Mouse (Mus musculus) skeletal muscle tissue, postnatal 0 days (tissue): ENCODE measurements around the gene Ccdc9. TPM values are rescaled to one million over a fixed set of nuclear protein-coding genes. Genes with fewer than 3 reads are reported as not detected.

Source experiments
- polyA plus RNA-seq: library from polyadenylated mRNA; unstranded; fragments of >200 nt; fragmentation: Nextera tagmentation; extraction: Ambion mirVana; gene quantifications from 2 replicates; pipeline ENCODE4 v1.2.1, GENCODE M21; 2015

Ccdc9 gene
- 7.5 and 10.2 TPM in 2 replicates for polyA plus RNA-seq

DNA sequence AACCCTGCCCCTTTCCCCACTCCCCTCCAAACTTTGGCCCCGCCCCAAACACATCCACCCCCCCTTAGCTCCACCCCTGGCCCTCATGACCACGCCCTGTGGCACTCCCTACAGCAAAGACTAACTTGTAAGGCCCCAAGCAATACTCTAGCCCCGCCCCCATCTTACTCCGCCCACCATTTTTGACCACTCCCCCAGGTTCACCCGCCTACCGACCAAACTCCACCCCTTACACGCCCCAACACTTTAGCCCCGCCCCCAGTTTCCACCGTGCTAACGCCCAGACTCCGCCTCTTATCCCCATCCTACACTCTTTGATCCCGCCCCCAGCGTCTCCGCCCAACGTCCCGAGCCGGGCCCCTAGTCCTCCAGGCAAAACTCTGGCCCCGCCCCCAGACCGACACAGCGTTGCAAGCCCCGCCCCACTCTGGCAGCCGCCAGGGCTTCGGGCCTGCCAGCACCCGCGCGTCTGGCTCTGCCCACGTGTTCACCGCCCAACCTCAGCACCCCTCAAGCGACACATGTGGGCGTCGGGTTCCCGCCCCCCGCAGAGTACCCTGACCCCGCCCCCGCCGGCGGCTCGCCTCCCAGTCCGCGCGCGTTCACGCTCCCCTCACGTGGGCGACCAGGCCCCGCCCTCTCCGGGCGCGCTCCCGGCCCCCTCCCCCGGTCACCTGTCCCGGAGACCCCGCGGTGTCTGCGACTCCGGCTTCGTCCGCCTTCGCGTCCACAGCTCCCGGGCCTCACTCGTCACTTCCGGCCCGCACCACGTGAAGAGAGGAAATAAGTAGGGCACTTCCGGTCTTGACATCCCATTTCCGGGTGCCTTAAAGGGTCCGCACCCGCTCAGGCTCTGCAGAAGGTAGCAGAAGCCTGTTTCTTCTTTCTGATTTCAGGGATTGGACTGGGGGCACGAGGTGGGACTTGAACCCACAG, at the start of gene Ccdc9:
Ccdc9 (minus strand) TSS at position 770 of the 936 bp plus-strand sequence.

GRCm38 (mm10) chr7:16308093-16308492, 21.5 kb upstream of the Ccdc9 start, which contains the start of gene Bbc3:
TSS of gene Bbc3 (plus strand) at chr7:16308393.

DNA sequence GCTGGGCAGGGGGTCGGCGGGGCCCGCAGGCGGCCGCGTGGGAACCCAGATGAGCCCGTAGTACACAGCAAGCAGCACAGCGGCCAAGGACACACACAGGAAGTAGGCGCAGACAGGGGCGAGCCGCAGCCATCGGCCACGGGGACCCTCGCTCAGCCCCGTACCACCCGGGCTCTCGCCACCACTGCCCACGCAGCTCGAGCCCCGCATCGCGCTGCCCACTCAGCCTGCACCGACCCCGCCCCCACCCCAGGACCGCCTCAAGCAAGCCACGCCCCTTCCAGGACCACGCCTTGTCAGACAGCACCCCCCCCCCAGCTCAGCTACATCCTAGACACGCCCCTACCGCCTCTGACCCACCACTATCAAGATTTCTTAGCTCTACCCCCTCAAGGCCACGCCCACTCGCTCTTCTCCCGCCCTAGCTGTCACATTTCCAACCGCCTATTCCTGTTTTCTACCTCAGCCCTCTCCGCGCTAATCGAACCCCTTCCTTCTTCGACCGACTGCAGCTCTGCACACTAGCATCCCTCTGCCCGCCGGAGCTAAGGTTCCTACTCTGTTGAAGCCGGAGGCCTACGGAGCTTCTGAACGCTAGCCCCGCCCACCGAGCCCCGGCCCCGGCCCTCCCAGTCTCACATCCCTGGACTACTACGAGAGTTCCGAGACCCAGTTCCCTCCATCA, 13.4 kb downstream of the Ccdc9 start, which contains the start of gene Inafm1:
Inafm1 (minus strand) TSS at position 537 of the 685 bp plus-strand sequence.

DNA sequence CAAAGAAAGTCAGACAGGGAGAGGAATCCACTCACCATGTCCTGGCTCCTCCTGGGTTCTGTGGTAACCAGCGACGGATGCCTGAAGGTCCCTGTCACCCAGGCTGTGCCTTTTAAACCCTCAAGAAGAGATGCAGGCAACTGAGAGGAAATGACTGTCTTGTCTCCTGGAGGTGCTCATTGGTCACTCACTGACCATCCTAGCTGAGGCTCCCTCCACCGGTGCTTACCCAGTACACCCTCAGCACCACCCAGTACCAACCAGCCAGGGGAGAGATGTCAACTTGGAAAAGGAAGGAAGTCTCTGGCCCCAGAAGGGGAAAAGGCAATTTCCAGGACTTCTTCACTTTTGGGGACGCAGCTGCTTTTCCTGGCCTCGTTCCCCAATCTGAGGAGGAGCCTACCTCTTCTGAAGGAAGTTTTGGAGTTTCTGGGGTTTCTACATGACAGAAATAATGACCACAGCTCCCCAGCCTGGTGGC, 27.4 kb downstream of the Ccdc9 start, which contains the start of gene C5ar1:
C5ar1 (minus strand) TSS at position 431 of the 481 bp plus-strand sequence.

DNA sequence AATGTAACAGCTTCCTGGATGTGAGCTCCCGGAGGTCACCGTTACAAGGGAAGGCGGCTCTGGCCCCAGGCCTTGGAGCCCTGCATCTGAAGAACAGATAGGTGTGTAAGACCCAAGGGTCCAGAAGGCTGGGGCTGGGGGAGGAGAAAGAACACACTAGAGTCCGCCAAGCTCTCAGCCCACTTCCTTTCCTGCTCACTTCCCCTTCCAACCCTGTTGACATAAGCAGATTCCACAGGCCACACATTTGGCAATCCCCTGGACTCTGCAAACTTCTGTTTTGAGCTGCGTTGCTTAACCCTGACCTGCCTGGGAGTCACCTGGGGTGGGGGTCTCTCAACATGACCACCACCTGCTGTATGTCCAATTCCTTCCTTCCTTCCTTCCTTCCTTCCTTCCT, 42.5 kb downstream of the Ccdc9 start, which contains the start of gene C5ar2:
C5ar2 (minus strand) TSS at position 88 of the 400 bp plus-strand sequence.

Other genes starting within 250 kb of the Ccdc9 start
- gene Bicra, start 238.9 kb downstream of the Ccdc9 start, polyA plus RNA-seq = 3.2 TPM in 2 replicates
- gene Zfp541, start 225.0 kb downstream of the Ccdc9 start, polyA plus RNA-seq = not detected in 2 replicates
- 183 and 189 TPM in 2 replicates for gene Napa, start 188.3 kb downstream of the Ccdc9 start, polyA plus RNA-seq
- gene Kptn, start 166.9 kb downstream of the Ccdc9 start, polyA plus RNA-seq = 12.5 and 12.6 TPM in 2 replicates
- 0.04 and 0.06 TPM in 2 replicates for gene Slc8a2, start 157.0 kb downstream of the Ccdc9 start, polyA plus RNA-seq
- 8.5 and 11.3 TPM in 2 replicates for gene Meis3, start 111.7 kb downstream of the Ccdc9 start, polyA plus RNA-seq
- 5.0 and 5.1 TPM in 2 replicates for gene Dhx34, start 64.8 kb downstream of the Ccdc9 start, polyA plus RNA-seq
- 0.13 and 0.17 TPM in 2 replicates for gene C5ar2, start 42.6 kb downstream of the Ccdc9 start, polyA plus RNA-seq
- 4.4 and 6.7 TPM in 2 replicates for gene C5ar1, start 27.3 kb downstream of the Ccdc9 start, polyA plus RNA-seq
- 8.9 and 11.3 TPM in 2 replicates for gene Inafm1, start 13.2 kb downstream of the Ccdc9 start, polyA plus RNA-seq
- 4.0 and 8.4 TPM in 2 replicates for gene Bbc3, start 21.6 kb upstream of the Ccdc9 start, polyA plus RNA-seq
- 73.8 and 87.4 TPM in 2 replicates for gene Sae1, start 101.0 kb upstream of the Ccdc9 start, polyA plus RNA-seq
- gene Zc3h4, start 114.1 kb upstream of the Ccdc9 start, polyA plus RNA-seq = 5.2 and 6.1 TPM in 2 replicates
- gene Tmem160, start 166.0 kb upstream of the Ccdc9 start, polyA plus RNA-seq = 37.5 and 38.7 TPM in 2 replicates
- gene Npas1, start 190.9 kb upstream of the Ccdc9 start, polyA plus RNA-seq = not detected in 2 replicates